Mouse (Mus musculus): Measurements from ENCODE around the gene Adamts2. TPM values are rescaled to one million over a fixed set of nuclear protein-coding genes. Genes with fewer than 3 reads are reported as not detected.
A peak's percentile ranks its signal among the peaks of the same experiment; 100 is the strongest.

Adamts2 gene
- polyA plus RNA-seq, 1 experiment from 2014 or later = 10.2 TPM

DNA sequence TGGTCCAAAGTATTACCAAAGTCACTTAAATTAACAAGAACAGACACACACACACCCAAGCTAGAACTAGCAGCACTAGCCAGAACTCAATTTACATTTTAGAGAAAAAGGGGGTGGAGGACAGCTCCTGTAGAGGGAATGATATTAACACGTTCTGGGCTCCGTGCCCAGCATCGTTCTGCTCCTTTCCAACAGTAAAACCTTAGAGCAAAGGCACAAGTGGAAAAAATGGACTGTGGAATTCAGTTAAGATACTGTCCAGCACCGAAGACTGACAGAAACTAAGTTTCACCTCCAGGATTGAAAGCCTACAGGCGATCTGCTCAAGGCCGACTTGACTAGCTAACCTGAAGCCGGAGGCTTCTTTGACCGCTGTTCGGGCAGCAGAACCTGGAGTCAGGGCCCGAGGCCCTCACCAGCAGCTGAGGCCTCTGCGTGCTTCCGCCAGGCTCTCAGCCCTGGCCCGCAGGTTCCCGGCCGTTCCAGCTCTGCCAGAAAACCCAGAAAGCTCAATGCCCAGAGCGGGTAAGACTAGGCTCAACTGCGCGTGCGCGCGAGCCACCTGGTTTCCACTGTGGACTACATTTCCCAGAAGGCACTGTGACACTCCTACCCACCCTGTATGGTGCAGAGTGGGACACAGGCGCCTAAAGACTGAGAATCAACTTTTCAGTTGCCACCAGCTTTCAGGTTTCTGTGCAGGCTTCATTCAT is 239.3 kb downstream of the Adamts2 start, which contains the start of gene Zfp879:
Gene Zfp879, minus strand, starts transcription at position 530 of the 713 bp plus-strand sequence.
- Histone ChIP-seq H3K9ac (ENCODE audit: low read length) (peak within 1 kb of the TSS; percentile 57), H3K9me3 (ENCODE audit: control insufficient read depth, low read length) (no peaks in the 10 kb centered on the region), H3K4me2 (ENCODE audit: low read length) (peak within 1 kb of the TSS; percentile 59), H3K4me3 (ENCODE audit: low read depth, low read length) (peak within 1 kb of the TSS; percentile 36), H3K27me3 (replicated peaks; ENCODE audit: control insufficient read depth, insufficient read depth, low read length) (no peaks in the 10 kb centered on the region), H3K27ac (ENCODE audit: low read depth) (peak within 1 kb of the TSS; percentile 89), H3K4me1 (replicated peaks; ENCODE audit: control insufficient read depth, insufficient read depth, low read length) (peaks cover 8% of the 10 kb centered on the region; the same call in 1 of the 2 replicates), H3K36me3 (ENCODE audit: control insufficient read depth, insufficient read depth, low read length) (no peaks in the 10 kb centered on the region)
- 14% methylated on average over 22 of the region's 22 CpGs for WGBS
- DNase-seq (ENCODE audit: low spot score) = peak; percentile 94
- peak; percentile 95 for ATAC-seq (replicated peaks; ENCODE audit: low FRiP score, low TSS enrichment, low read depth)

- Histone ChIP-seq H3K4me3 (ENCODE audit: low read depth, low read length) (no peak overlapping the region), H3K36me3 (ENCODE audit: control insufficient read depth, insufficient read depth, low read length) (no peaks in the 10 kb centered on the region), H3K4me2 (ENCODE audit: low read length) (no peak overlapping the region), H3K27me3 (replicated peaks; ENCODE audit: control insufficient read depth, insufficient read depth, low read length) (peaks cover 39% of the 10 kb centered on the region), H3K4me1 (replicated peaks; ENCODE audit: control insufficient read depth, insufficient read depth, low read length) (peaks cover 8% of the 10 kb centered on the region), H3K9me3 (ENCODE audit: control insufficient read depth, low read length) (0 out of 2 replicates have a peak, but pooled peaks cover 4% of the 10 kb centered on the region), H3K9ac (ENCODE audit: low read length) (no peak overlapping the region), H3K27ac (ENCODE audit: low read depth) (no peak overlapping the region)
- ATAC-seq (replicated peaks; ENCODE audit: low FRiP score, low TSS enrichment, low read depth) = no peak
- DNase-seq (ENCODE audit: low spot score) = no peak
- 89% methylated on average over 3 of the region's 3 CpGs for WGBS
Observed at GRCm38 (mm10) chr11:50845951-50846350, 244.1 kb downstream of the Adamts2 start.

GRCm38 (mm10) chr11:50847047-50847446 is 245.2 kb downstream of the Adamts2 start:
- no peak overlapping the region for H3K4me3 ChIP-seq (ENCODE audit: low read depth, low read length)
- no peak for DNase-seq (ENCODE audit: low spot score)
- 77% methylated on average over 5 of the region's 5 CpGs for WGBS
- H3K4me2 ChIP-seq (ENCODE audit: low read length) = no peak overlapping the region
- ATAC-seq (replicated peaks; ENCODE audit: low FRiP score, low TSS enrichment, low read depth) = no peak
- no peaks in the 10 kb centered on the region for H3K36me3 ChIP-seq (ENCODE audit: control insufficient read depth, insufficient read depth, low read length)
- H3K27me3 ChIP-seq (replicated peaks; ENCODE audit: control insufficient read depth, insufficient read depth, low read length) = peaks cover 50% of the 10 kb centered on the region
- no peak overlapping the region for H3K9ac ChIP-seq (ENCODE audit: low read length)
- no peak overlapping the region for H3K27ac ChIP-seq (ENCODE audit: low read depth)
- 0 out of 2 replicates have a peak, but pooled peaks cover 4% of the 10 kb centered on the region for H3K9me3 ChIP-seq (ENCODE audit: control insufficient read depth, low read length)
- peaks cover 13% of the 10 kb centered on the region for H3K4me1 ChIP-seq (replicated peaks; ENCODE audit: control insufficient read depth, insufficient read depth, low read length)

- Histone ChIP-seq H3K4me3 (ENCODE audit: low read depth, low read length) (no peak overlapping the region), H3K27ac (ENCODE audit: low read depth) (no peak overlapping the region), H3K4me2 (ENCODE audit: low read length) (no peak overlapping the region), H3K9ac (ENCODE audit: low read length) (no peak overlapping the region), H3K36me3 (ENCODE audit: control insufficient read depth, insufficient read depth, low read length) (no peaks in the 10 kb centered on the region), H3K4me1 (replicated peaks; ENCODE audit: control insufficient read depth, insufficient read depth, low read length) (peaks cover 13% of the 10 kb centered on the region), H3K9me3 (ENCODE audit: control insufficient read depth, low read length) (0 out of 2 replicates have a peak, but pooled peaks cover 4% of the 10 kb centered on the region), H3K27me3 (replicated peaks; ENCODE audit: control insufficient read depth, insufficient read depth, low read length) (peaks cover 61% of the 10 kb centered on the region)
- WGBS = 25% methylated on average over 3 of the region's 3 CpGs
- ATAC-seq (replicated peaks; ENCODE audit: low FRiP score, low TSS enrichment, low read depth) (no peak), DNase-seq (ENCODE audit: low spot score) (no peak)
Observed at GRCm38 (mm10) chr11:50848520-50849137, 246.7 kb downstream of the Adamts2 start.

DNA sequence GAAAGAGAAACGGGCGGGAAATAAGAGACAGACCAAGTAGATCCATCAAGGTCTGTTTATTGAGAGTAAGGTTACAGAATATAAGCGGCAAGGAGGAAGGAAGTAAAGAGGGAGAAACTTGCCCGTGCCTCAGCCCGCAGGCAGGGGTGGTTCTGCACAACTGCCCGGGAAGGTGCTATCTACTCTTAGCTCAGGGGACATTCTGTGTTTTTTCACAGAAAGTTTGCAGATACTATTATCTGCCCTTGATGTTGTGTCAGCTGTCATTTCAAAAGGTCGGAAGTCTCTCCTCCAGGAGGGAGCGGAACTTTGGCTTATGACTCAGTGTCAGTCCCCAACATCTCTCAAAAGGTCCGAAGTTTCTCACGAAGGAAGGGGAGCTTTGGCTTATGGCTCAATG is 247.4 kb downstream of the Adamts2 start:
- DNase-seq (ENCODE audit: low spot score) = no peak
- no peak overlapping the region for H3K4me3 ChIP-seq (ENCODE audit: low read depth, low read length)

GRCm38 (mm10) chr11:50850177-50850735 is 248.4 kb downstream of the Adamts2 start, which contains the start of gene Grm6:
Gene Grm6, plus strand, starts transcription at chr11:50850685.
- H3K4me1 ChIP-seq (replicated peaks; ENCODE audit: control insufficient read depth, insufficient read depth, low read length) = peaks cover 13% of the 10 kb centered on the region
- H3K36me3 ChIP-seq (ENCODE audit: control insufficient read depth, insufficient read depth, low read length) = no peaks in the 10 kb centered on the region
- 0 out of 2 replicates have a peak, but pooled peaks cover 4% of the 10 kb centered on the region for H3K9me3 ChIP-seq (ENCODE audit: control insufficient read depth, low read length)
- WGBS = 5% methylated on average over 11 of the region's 11 CpGs
- H3K4me2 ChIP-seq (ENCODE audit: low read length) = peak within 1 kb of the TSS; percentile 83
- H3K4me3 ChIP-seq (ENCODE audit: low read depth, low read length) = peak within 1 kb of the TSS; percentile 36
- H3K27ac ChIP-seq (ENCODE audit: low read depth) = no peak within 1 kb of the TSS
- H3K27me3 ChIP-seq (replicated peaks; ENCODE audit: control insufficient read depth, insufficient read depth, low read length) = peaks cover 61% of the 10 kb centered on the region
- ATAC-seq (replicated peaks; ENCODE audit: low FRiP score, low TSS enrichment, low read depth) (no peak), DNase-seq (ENCODE audit: low spot score) (peak; percentile 58)
- H3K9ac ChIP-seq (ENCODE audit: low read length) = peak within 1 kb of the TSS; percentile 27

More for the DNA sequence above, 247.4 kb downstream of the Adamts2 start:
- Histone ChIP-seq H3K27ac (ENCODE audit: low read depth) (no peak overlapping the region), H3K9me3 (ENCODE audit: control insufficient read depth, low read length) (0 out of 2 replicates have a peak, but pooled peaks cover 4% of the 10 kb centered on the region), H3K27me3 (replicated peaks; ENCODE audit: control insufficient read depth, insufficient read depth, low read length) (peaks cover 61% of the 10 kb centered on the region), H3K9ac (ENCODE audit: low read length) (no peak overlapping the region), H3K4me1 (replicated peaks; ENCODE audit: control insufficient read depth, insufficient read depth, low read length) (peaks cover 13% of the 10 kb centered on the region), H3K36me3 (ENCODE audit: control insufficient read depth, insufficient read depth, low read length) (no peaks in the 10 kb centered on the region), H3K4me2 (ENCODE audit: low read length) (no peak overlapping the region)
- WGBS = 3% methylated on average over 10 of the region's 10 CpGs
- ATAC-seq (replicated peaks; ENCODE audit: low FRiP score, low TSS enrichment, low read depth) = no peak

GRCm38 (mm10) chr11:50850989-50851601 is 249.2 kb downstream of the Adamts2 start:
- Histone ChIP-seq H3K27ac (ENCODE audit: low read depth) (no peak overlapping the region), H3K4me3 (ENCODE audit: low read depth, low read length) (peak overlapping the region; percentile 36), H3K4me1 (replicated peaks; ENCODE audit: control insufficient read depth, insufficient read depth, low read length) (peaks cover 13% of the 10 kb centered on the region), H3K9ac (ENCODE audit: low read length) (peak overlapping the region; percentile 27), H3K36me3 (ENCODE audit: control insufficient read depth, insufficient read depth, low read length) (no peaks in the 10 kb centered on the region), H3K27me3 (replicated peaks; ENCODE audit: control insufficient read depth, insufficient read depth, low read length) (peaks cover 61% of the 10 kb centered on the region), H3K4me2 (ENCODE audit: low read length) (peak overlapping the region; percentile 83), H3K9me3 (ENCODE audit: control insufficient read depth, low read length) (0 out of 2 replicates have a peak, but pooled peaks cover 4% of the 10 kb centered on the region)
- ATAC-seq (replicated peaks; ENCODE audit: low FRiP score, low TSS enrichment, low read depth) (no peak; the same call in 1 of the 2 replicates), DNase-seq (ENCODE audit: low spot score) (no peak)
- under 1% methylated on average over 64 of the region's 72 CpGs for WGBS
